Mouse (Mus musculus) CH12.LX (cell line): ENCODE results near the gene Sertad4. TPM values are rescaled to one million over a fixed set of nuclear protein-coding genes. Genes with fewer than 3 reads are reported as not detected.

Experiments
- DNase-seq: peaks from one replicate; pipeline ENCODE4 v3.0.0-alpha.2; 2013; ENCODE audit errors: extremely low read depth
- H3K27ac ChIP-seq: 2 replicates; pipeline ENCODE4 v1.5.1; 2012; ENCODE audit warnings: low read depth, mild to moderate bottlenecking, control low read depth, moderate library complexity; ENCODE audit not compliant: insufficient read depth
- H3K27me3 ChIP-seq: replicated peaks from 2 replicates; pipeline ENCODE3; 2012; ENCODE audit warnings: inconsistent platforms
- H3K36me3 ChIP-seq, 2 experiments: replicated peaks in 1 of 2; 2 replicates each; pipeline versions ENCODE3 to v1.6.1; 2012; ENCODE audit warnings: inconsistent platforms in 1 of 2, low read length in 1 of 2, mild to moderate bottlenecking in 1 of 2, mixed read lengths in 1 of 2, moderate library complexity in 1 of 2; ENCODE audit not compliant: control insufficient read depth in 1 of 2, insufficient read depth in 1 of 2
- H3K4me1 ChIP-seq, 2 experiments: 2 replicates each; pipeline ENCODE4 v1.6.1; 2012; ENCODE audit warnings: inconsistent platforms in 1 of 2, moderate library complexity in 1 of 2; ENCODE audit not compliant: insufficient read depth in 2 of 2, control insufficient read depth in 1 of 2
- H3K4me2 ChIP-seq: 2 replicates; pipeline ENCODE4 v1.6.1; 2012; ENCODE audit warnings: low read depth, mild to moderate bottlenecking, control low read depth; ENCODE audit not compliant: poor library complexity, insufficient read depth, severe bottlenecking
- H3K4me3 ChIP-seq, 3 experiments: fragments of 150-350 bp in 1 of 3; sonication (generic) in 1 of 3; replicated peaks in 1 of 3; 2 replicates each; pipeline versions ENCODE3 to v1.5.1; 2011 to 2012; ENCODE audit warnings: low read depth in 2 of 3, low read length in 2 of 3, mild to moderate bottlenecking in 2 of 3, moderate library complexity in 2 of 3, control low read depth in 1 of 3, improper control_type of control experiment in 1 of 3, inconsistent platforms in 1 of 3, mixed read lengths in 1 of 3; ENCODE audit not compliant: poor library complexity in 1 of 3
- H3K79me2 ChIP-seq: replicated peaks from 2 replicates; pipeline ENCODE4 v1.6.1; 2012; ENCODE audit warnings: mild to moderate bottlenecking, moderate library complexity; ENCODE audit not compliant: control insufficient read depth, poor library complexity, insufficient read depth, severe bottlenecking; ENCODE audit errors: extremely low read depth
- H3K9ac ChIP-seq: 2 replicates; pipeline ENCODE4 v1.6.1; 2012; ENCODE audit warnings: low read depth, mild to moderate bottlenecking, control low read depth, moderate library complexity; ENCODE audit not compliant: insufficient read depth
- H3K9me3 ChIP-seq: replicated peaks from 2 replicates; pipeline ENCODE3; 2012; ENCODE audit warnings: low read length, inconsistent platforms, mixed read lengths
- CHD2 ChIP-seq: IDR thresholded peaks from 2 replicates; pipeline ENCODE4 v1.6.1; 2011; ENCODE audit warnings: low read length, improper control_type of control experiment
- E2F4 ChIP-seq: IDR thresholded peaks from 2 replicates; pipeline ENCODE4 v1.6.1; 2011; ENCODE audit warnings: low read depth, low read length, improper control_type of control experiment; ENCODE audit not compliant: insufficient replicate concordance
- EP300 ChIP-seq: IDR thresholded peaks from 2 replicates; pipeline ENCODE4 v1.6.1; 2011; ENCODE audit warnings: low read length, improper control_type of control experiment
- ETS1 ChIP-seq: conservative IDR thresholded peaks from 2 replicates; pipeline ENCODE4 v1.6.1; 2012; ENCODE audit warnings: low read depth, mild to moderate bottlenecking, inconsistent platforms, low read length, improper control_type of control experiment, moderate library complexity
- GABPA ChIP-seq: IDR thresholded peaks from 2 replicates; pipeline ENCODE4 v1.6.1; 2012; ENCODE audit warnings: low read depth, low read length, improper control_type of control experiment, inconsistent platforms; ENCODE audit not compliant: insufficient replicate concordance
- HCFC1 ChIP-seq: IDR thresholded peaks from 2 replicates; pipeline ENCODE4 v1.6.1; 2012; ENCODE audit warnings: low read depth, mild to moderate bottlenecking, inconsistent platforms, low read length, improper control_type of control experiment
- IRF4 ChIP-seq: IDR thresholded peaks from 2 replicates; pipeline ENCODE4 v1.6.1; 2014; ENCODE audit warnings: low read depth, mild to moderate bottlenecking, inconsistent platforms, low read length, improper control_type of control experiment
- JUND ChIP-seq: conservative IDR thresholded peaks from 2 replicates; pipeline ENCODE4 v1.6.1; 2011; ENCODE audit warnings: low read depth, low read length, improper control_type of control experiment
- MAFK ChIP-seq: IDR thresholded peaks from 2 replicates; pipeline ENCODE4 v1.6.1; 2011; ENCODE audit warnings: low read length, improper control_type of control experiment; ENCODE audit not compliant: insufficient replicate concordance
- NELFE ChIP-seq: IDR thresholded peaks from 2 replicates; pipeline ENCODE4 v1.6.1; 2011; ENCODE audit warnings: low read depth, low read length, improper control_type of control experiment
- NRF1 ChIP-seq: IDR thresholded peaks from 2 replicates; pipeline ENCODE4 v1.6.1; 2014; ENCODE audit warnings: low read depth, mild to moderate bottlenecking, inconsistent platforms, low read length, improper control_type of control experiment, moderate library complexity
- RCOR1 ChIP-seq: conservative IDR thresholded peaks from 2 replicates; pipeline ENCODE4 v1.6.1; 2012; ENCODE audit warnings: low read depth, mild to moderate bottlenecking, inconsistent platforms, low read length, improper control_type of control experiment
- SIN3A ChIP-seq: IDR thresholded peaks from 2 replicates; pipeline ENCODE4 v1.6.1; 2012; ENCODE audit warnings: low read length, improper control_type of control experiment, inconsistent platforms
- TBP ChIP-seq: conservative IDR thresholded peaks from 2 replicates; pipeline ENCODE4 v1.6.1; 2011; ENCODE audit warnings: low read depth, low read length, improper control_type of control experiment
- TCF12 ChIP-seq: IDR thresholded peaks from 2 replicates; pipeline ENCODE4 v1.6.1; 2014; ENCODE audit warnings: low read depth, mild to moderate bottlenecking, inconsistent platforms, low read length, improper control_type of control experiment
- USF1 ChIP-seq: IDR thresholded peaks from 2 replicates; pipeline ENCODE4 v1.6.1; 2014; ENCODE audit warnings: low read depth, mild to moderate bottlenecking, inconsistent platforms, low read length, improper control_type of control experiment
- USF2 ChIP-seq: conservative IDR thresholded peaks from 2 replicates; pipeline ENCODE4 v1.6.1; 2011; ENCODE audit warnings: low read depth, low read length, improper control_type of control experiment
- ZC3H11A ChIP-seq: IDR thresholded peaks from 2 replicates; pipeline ENCODE4 v1.6.1; 2012; ENCODE audit warnings: low read depth, mild to moderate bottlenecking, inconsistent platforms, low read length, improper control_type of control experiment
- ZKSCAN1 ChIP-seq: IDR thresholded peaks from 2 replicates; pipeline ENCODE4 v1.6.1; 2012; ENCODE audit warnings: low read depth, inconsistent platforms, low read length, improper control_type of control experiment, borderline replicate concordance
- ZMIZ1 ChIP-seq: IDR thresholded peaks from 2 replicates; pipeline ENCODE4 v1.6.1; 2012; ENCODE audit warnings: low read depth, mild to moderate bottlenecking, inconsistent platforms, low read length, improper control_type of control experiment
- dilution Hi-C: fragments of 300-500 bp; cut with MboI; formaldehyde crosslinking; loops from 2 replicates; pipeline ENCODE4 v1.14.3; 2020; ENCODE audit warnings: low sequenced_read_pairs; ENCODE audit not compliant: extremely low pct_unique_long_range_greater_than_20kb, extremely low pct_ligation_motif_present
- in situ Hi-C: fragments of 300-500 bp; cut with MboI; formaldehyde crosslinking; loops from 3 replicates; pipeline ENCODE4 v1.14.3; 2019; ENCODE audit warnings: low sequenced_read_pairs, low pct_ligation_motif_present, low pct_unique_long_range_greater_than_20kb, mixed read lengths
- polyA plus RNA-seq: library from polyadenylated mRNA; unstranded; fragments of >175 nt; gene quantifications from 2 replicates; pipeline ENCODE4 v1.2.1, GENCODE M21; 2012; ENCODE audit warnings: low read depth; ENCODE audit not compliant: insufficient read length
- total RNA-seq, 2 experiments: library from RNA; depleted of rRNA; stranded (reverse); fragments of 300-350 nt in 1 of 2; fragments of >200 nt in 1 of 2; gene quantifications; 2 replicates each; pipeline ENCODE4 v1.2.3; 2012 to 2014

Sertad4 gene
- total and polyA plus RNA-seq, 3 experiments: 0.74 TPM; not detected in 2

DNA sequence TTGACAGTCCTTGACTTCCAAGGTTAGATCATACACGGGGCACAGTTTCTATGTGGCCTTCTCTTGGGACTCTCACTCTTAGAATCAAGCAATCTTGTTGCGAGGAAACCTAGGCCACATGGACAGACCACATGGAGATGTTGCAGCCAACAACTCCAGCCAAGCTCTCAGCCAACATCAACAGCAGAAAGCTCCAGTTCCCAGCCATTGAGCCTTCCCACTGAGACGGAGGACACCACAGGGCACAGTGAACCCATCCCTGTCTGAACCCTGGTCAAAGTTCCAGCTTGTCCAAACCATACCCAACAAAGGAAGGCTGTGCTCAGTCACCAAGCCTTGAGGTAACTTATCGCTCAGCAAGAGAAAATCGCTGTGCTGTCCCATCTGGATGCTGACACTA is 37.2 kb downstream of the Sertad4 start:
- dilution Hi-C loops (no loop called here), in situ Hi-C loops (no loop called here)
- DNase-seq: no peak
- H3K9ac ChIP-seq: no peak overlapping the region
- H3K36me3 ChIP-seq: no peaks in the 10 kb centered on the region
- H3K4me1 ChIP-seq: peaks cover 0 to 7% of the 10 kb centered on the region in 2 experiments; a peak in 2 of 4 replicates
- H3K4me3 ChIP-seq: no peak overlapping the region
- H3K27me3 ChIP-seq: no peaks in the 10 kb centered on the region
- H3K27ac ChIP-seq: no peak overlapping the region
- no peaks in the 10 kb centered on the region for H3K9me3 ChIP-seq
- no peaks in the 10 kb centered on the region for H3K79me2 ChIP-seq
- no peak for TF ChIP-seq NELFE
- no peak for TF ChIP-seq ZMIZ1
- TF ChIP-seq TCF12: no peak
- no peak for TF ChIP-seq ZKSCAN1
- TF ChIP-seq JUND: no peak
- TF ChIP-seq SIN3A: no peak
- TF ChIP-seq TBP: no peak
- TF ChIP-seq RCOR1: no peak
- TF ChIP-seq USF2: no peak
- TF ChIP-seq HCFC1: no peak
- no peak for TF ChIP-seq IRF4
- no peak for TF ChIP-seq USF1
- no peak for TF ChIP-seq GABPA
- no peak for TF ChIP-seq EP300
- no peak for TF ChIP-seq NRF1
- H3K4me2 ChIP-seq: no peak overlapping the region

DNA sequence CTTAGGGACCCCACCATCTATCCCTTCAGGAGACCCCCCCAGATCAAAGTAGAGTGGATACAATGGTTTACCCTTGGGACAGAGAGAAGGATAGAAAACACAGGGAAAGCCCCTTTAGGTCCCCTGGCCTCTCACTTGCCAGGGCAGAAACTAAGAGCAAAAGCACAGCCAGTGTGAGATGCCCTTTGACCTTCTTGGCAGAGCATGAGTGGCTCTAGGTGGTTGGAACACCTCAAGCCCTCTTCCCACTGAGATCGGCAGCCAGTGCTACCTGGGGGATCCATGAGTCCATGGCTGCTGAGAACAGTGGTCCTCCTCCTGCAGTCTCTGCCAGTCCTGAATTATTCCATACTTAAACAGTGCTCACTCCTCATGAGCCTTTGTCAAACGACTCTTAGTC is 39.8 kb downstream of the Sertad4 start:
- no peaks in the 10 kb centered on the region for H3K79me2 ChIP-seq
- no peaks in the 10 kb centered on the region for H3K9me3 ChIP-seq
- no peak overlapping the region for H3K4me2 ChIP-seq
- peaks cover 0 to 7% of the 10 kb centered on the region in 2 experiments; a peak in 2 of 4 replicates for H3K4me1 ChIP-seq
- no peaks in the 10 kb centered on the region for H3K27me3 ChIP-seq
- dilution Hi-C loops: no loop called here
- in situ Hi-C loops: no loop called here
- DNase-seq: no peak
- TF ChIP-seq USF2 (no peak), ETS1 (no peak), ZC3H11A (no peak), MAFK (no peak), CHD2 (no peak), E2F4 (no peak), ZMIZ1 (no peak), RCOR1 (no peak)
- TF ChIP-seq, all 38 proteins: peak for 0
- no peak overlapping the region for H3K4me3 ChIP-seq
- no peak overlapping the region for H3K27ac ChIP-seq
- H3K9ac ChIP-seq: no peak overlapping the region
- no peaks in the 10 kb centered on the region for H3K36me3 ChIP-seq
